Mouse (Mus musculus): ENCODE data around the gene Gm17349.

DNA sequence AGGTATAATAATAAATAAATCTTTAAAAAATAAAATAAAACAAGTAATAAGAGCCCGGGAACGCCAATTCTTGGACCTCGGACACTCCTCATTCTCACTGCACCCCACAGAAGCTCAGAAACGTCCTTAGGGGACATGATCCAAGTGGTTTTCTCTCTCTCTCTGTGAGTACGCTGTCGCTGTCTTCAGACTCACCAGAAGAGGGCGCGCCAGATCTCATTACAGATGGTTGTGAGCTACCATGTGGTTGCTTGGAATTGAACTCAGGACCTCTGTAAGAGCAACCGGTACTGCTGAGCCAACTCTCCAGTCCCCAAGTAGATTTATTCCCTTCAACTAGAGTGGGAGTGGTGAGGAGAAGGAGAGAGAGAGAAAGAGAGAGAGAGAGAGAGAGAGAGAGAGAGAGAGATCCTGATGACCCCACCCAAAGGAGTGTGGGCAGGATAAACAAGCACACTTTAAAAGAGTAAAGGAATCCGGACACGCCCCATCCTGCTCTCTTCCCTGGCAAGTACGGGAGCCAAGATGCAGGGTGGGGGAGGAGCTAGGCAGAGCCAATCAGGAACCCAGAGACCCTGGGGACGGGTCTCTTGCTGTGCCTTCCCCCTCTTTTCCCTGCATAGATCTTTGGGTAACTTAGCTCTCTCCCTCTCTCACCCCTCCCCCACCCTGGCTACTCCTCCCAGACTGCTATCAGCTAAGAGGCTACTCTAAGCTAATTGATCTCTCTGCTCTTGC is 27.1 kb downstream of the Gm17349 start:
- no peak for TF ChIP-seq ZNF384 (IDR thresholded peaks at IDR 0.05; ENCODE audit: low read depth, low read length)
- no peak for TF ChIP-seq MAFK (IDR thresholded peaks at IDR 0.05; ENCODE audit: insufficient read depth, low read depth, low read length)
- peak; percentile 43; the same call in 1 of the 2 replicates for TF ChIP-seq CHD2 (IDR thresholded peaks at IDR 0.05; ENCODE audit: low read depth, low read length)
- TF ChIP-seq ZC3H11A (IDR thresholded peaks at IDR 0.05; ENCODE audit: borderline replicate concordance, low read depth, low read length) = no peak
